10 mouse cellular contexts compared by ENCODE assay signal in genomic region chr17:48057382-48057781, GRCm38 (mm10). TPM values are rescaled to one million over a fixed set of nuclear protein-coding genes. Genes with fewer than 3 reads are reported as not detected.
A peak's percentile ranks its signal among the peaks of the same experiment; 100 is the strongest.
DNase-seq lines count a peak whose midpoint lies in the region; ATAC-seq and TF ChIP-seq lines count a peak whose summit lies in the region.
"Had no signal": no experiment of that assay in that cellular context is flagged by ENCODE, and none has a peak within 500 bp of the region (broad histone marks: within the 10 kb centered on the region; RNA-seq: fewer than 3 reads in every experiment).

No protein-coding gene starts in this region.

- no peak overlapping the region for H3K4me3 ChIP-seq in hindbrain, embryonic 15.5 days
- no peak overlapping the region for H3K4me3 ChIP-seq in neural tube, embryonic 13.5 days
- H3K4me3 ChIP-seq in left cerebral cortex, adult 2 months, result no peak overlapping the region

- no peaks in the 10 kb centered on the region for H3K9me3 ChIP-seq in hindbrain, embryonic 15.5 days
- no peaks in the 10 kb centered on the region for H3K9me3 ChIP-seq in neural tube, embryonic 13.5 days

- H3K4me2 ChIP-seq in hindbrain, embryonic 15.5 days, result 0 out of 2 replicates have a peak overlapping the region, but pooled peaks have one; percentile 0
- H3K4me2 ChIP-seq in neural tube, embryonic 13.5 days, result peak overlapping the region; percentile 35

- H3K27me3 ChIP-seq in hindbrain, embryonic 15.5 days, result peaks cover 10% of the 10 kb centered on the region; the same call in 1 of the 2 replicates
- H3K27me3 ChIP-seq in neural tube, embryonic 13.5 days, result peaks cover 42% of the 10 kb centered on the region

- peak; percentile 40 for DNase-seq in gastrocnemius, adult 18-20 months (ENCODE audit: low spot score)
- no peak for DNase-seq in gastrocnemius, postnatal 4 days (ENCODE audit: low spot score in 2 of 2)
- peak; percentile 20 to 27 for DNase-seq in heart, adult 18-20 months
- DNase-seq in urinary bladder, adult 18-20 months (ENCODE audit: low spot score in 2 of 2), result no peak
- DNase-seq in right cerebral cortex, adult 18-20 months, result no peak
- DNase-seq in left cerebral cortex, adult 2 months (ENCODE audit: extremely low spot score in 1 of 2, low spot score in 2 of 2), result no peak
- DNase-seq: kidney, postnatal 14 days; liver had no signal

- peaks cover 23% of the 10 kb centered on the region for H3K4me1 ChIP-seq in hindbrain, embryonic 15.5 days (replicated peaks)
- H3K4me1 ChIP-seq in neural tube, embryonic 13.5 days (replicated peaks), result peaks cover 23% of the 10 kb centered on the region

- intact Hi-C loops in left cerebral cortex, adult 2 months (cut with DNase I), result no loop called here

- 1% methylated on average over 12 of the region's 12 CpGs for whole genome bisulfite sequencing in hindbrain, embryonic 15.5 days
- under 1% methylated on average over 12 of the region's 12 CpGs for WGBS in neural tube, embryonic 13.5 days

- ATAC-seq in hindbrain, embryonic 15.5 days (ENCODE audit: low FRiP score, low read depth), result 0 out of 2 replicates have a peak, but pooled peaks have one; percentile 28
- no peak for ATAC-seq in neural tube, embryonic 13.5 days (ENCODE audit: low read depth)

- no peak for TF ChIP-seq CTCF in left cerebral cortex, adult 2 months (IDR thresholded peaks at IDR 0.05)

- H3K36me3 ChIP-seq in hindbrain, embryonic 15.5 days, result no peaks in the 10 kb centered on the region
- no peaks in the 10 kb centered on the region for H3K36me3 ChIP-seq in neural tube, embryonic 13.5 days

- H3K27ac ChIP-seq in hindbrain, embryonic 15.5 days (replicated peaks), result peak overlapping the region; percentile 26; the same call in 1 of the 2 replicates
- H3K27ac ChIP-seq in neural tube, embryonic 13.5 days (replicated peaks), result 0 out of 2 replicates have a peak overlapping the region, but pooled peaks have one; percentile 38
- no peak overlapping the region for H3K27ac ChIP-seq in left cerebral cortex, adult 2 months

- no peak overlapping the region for H3K9ac ChIP-seq in hindbrain, embryonic 15.5 days
- H3K9ac ChIP-seq in neural tube, embryonic 13.5 days, result peak overlapping the region; percentile 22; the same call in 1 of the 2 replicates

RNA-seq across cellular contexts. Expression of gene 1700122O11Rik, which starts 19.3 kb away (rescaled TPM):
- not detected for total RNA-seq in gastrocnemius, adult 18-20 months (2021)
- not detected for total RNA-seq in gastrocnemius, postnatal 4 days (2021)
- not detected for total RNA-seq in heart, adult 18-20 months (2021)
- polyA plus RNA-seq in hindbrain, embryonic 15.5 days (2015; fragmentation: Nextera tagmentation; extraction: Ambion mirVana), result not detected in 2 replicates
- polyA plus RNA-seq in neural tube, embryonic 13.5 days (2015; fragmentation: Nextera tagmentation; extraction: Ambion mirVana), result not detected in 2 replicates
- total RNA-seq in left cerebral cortex, adult 2 months (2021), result not detected

RNA-seq across cellular contexts. Expression of gene 1700067P10Rik, which starts 31.7 kb away (rescaled TPM):
- total RNA-seq in gastrocnemius, adult 18-20 months (2021), result not detected
- total RNA-seq in gastrocnemius, postnatal 4 days (2021), result not detected
- total RNA-seq in heart, adult 18-20 months (2021), result not detected
- polyA plus RNA-seq in hindbrain, embryonic 15.5 days (2015; fragmentation: Nextera tagmentation; extraction: Ambion mirVana), result not detected in 2 replicates
- polyA plus RNA-seq in neural tube, embryonic 13.5 days (2015; fragmentation: Nextera tagmentation; extraction: Ambion mirVana), result 0.37 TPM in 1 of 2 replicates, not detected in the other
- total RNA-seq in left cerebral cortex, adult 2 months (2021), result not detected

Comparison
In these comparisons a context has a peak if more than half of its experiments do, and no peak if none do; other contexts are left out.
1. DNase-seq: peak in gastrocnemius, adult 18-20 months (single experiment) and heart, adult 18-20 months (2 of 2); none in gastrocnemius, postnatal 4 days (0 of 2), urinary bladder, adult 18-20 months (0 of 2), right cerebral cortex, adult 18-20 months (single experiment) and left cerebral cortex, adult 2 months (0 of 2).